Mouse (Mus musculus): ENCODE data around the gene Ccdc144b. TPM values are rescaled to one million over a fixed set of nuclear protein-coding genes. Genes with fewer than 3 reads are reported as not detected.

Ccdc144b gene
- polyA plus RNA-seq, 2 experiments, result not detected

- H3K4me3 ChIP-seq (replicated peaks; ENCODE audit: low read length), result no peak overlapping the region
- H3K4me1 ChIP-seq (ENCODE audit: control insufficient read depth, insufficient read depth, low read length), result no peaks in the 10 kb centered on the region
- H3K27me3 ChIP-seq (ENCODE audit: control insufficient read depth, insufficient read depth, low read length), result no peaks in the 10 kb centered on the region
- no peak overlapping the region for H3K27ac ChIP-seq (replicated peaks; ENCODE audit: low read depth, low read length)
- no peak overlapping the region for H3K4me2 ChIP-seq (replicated peaks; ENCODE audit: low read depth, low read length, severe bottlenecking)
- no peaks in the 10 kb centered on the region for H3K9me3 ChIP-seq (ENCODE audit: control insufficient read depth, low read length)
- DNase-seq (ENCODE audit: low spot score) (no peak), ATAC-seq (ENCODE audit: low FRiP score, low read depth) (no peak)
- TF ChIP-seq POLR2A (IDR thresholded peaks at IDR 0.05; ENCODE audit: borderline replicate concordance, extremely low read depth, insufficient read depth, insufficient read length), result no peak
- no peaks in the 10 kb centered on the region for H3K36me3 ChIP-seq (ENCODE audit: control insufficient read depth, insufficient read depth, low read length)
- 86% methylated on average over 4 of the region's 4 CpGs for WGBS
- H3K9ac ChIP-seq (ENCODE audit: low read depth, low read length, severe bottlenecking), result no peak overlapping the region
These were observed 23.4 kb downstream of the Ccdc144b start for GRCm38 (mm10) chr3:36029993-36030392.

DNA sequence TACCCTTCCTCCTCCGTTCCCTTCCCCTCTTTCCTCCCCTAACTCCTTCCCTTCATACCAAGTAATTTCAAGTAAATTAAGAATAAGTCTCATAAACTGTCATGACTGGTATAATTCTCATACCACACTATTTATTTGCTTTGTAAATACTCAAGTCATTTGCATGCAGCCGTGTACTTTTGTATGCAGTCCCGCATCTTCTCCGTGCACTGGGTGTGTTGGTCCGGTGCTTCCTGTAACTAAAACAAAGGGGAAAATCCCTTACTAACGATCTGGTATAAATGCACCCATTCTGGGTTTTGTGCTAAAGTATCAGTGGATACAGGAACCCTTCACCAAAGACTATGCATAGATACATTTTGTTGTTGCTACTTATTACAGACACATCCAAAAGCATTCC is 27.6 kb downstream of the Ccdc144b start:
- whole genome bisulfite sequencing, result 77% methylated on average over 6 of the region's 6 CpGs
- no peaks in the 10 kb centered on the region for H3K4me1 ChIP-seq (ENCODE audit: control insufficient read depth, insufficient read depth, low read length)
- no peaks in the 10 kb centered on the region for H3K27me3 ChIP-seq (ENCODE audit: control insufficient read depth, insufficient read depth, low read length)
- no peak overlapping the region for H3K4me2 ChIP-seq (replicated peaks; ENCODE audit: low read depth, low read length, severe bottlenecking)
- no peak overlapping the region for H3K9ac ChIP-seq (ENCODE audit: low read depth, low read length, severe bottlenecking)
- ATAC-seq (ENCODE audit: low FRiP score, low read depth) (no peak), DNase-seq (ENCODE audit: low spot score) (no peak)
- no peaks in the 10 kb centered on the region for H3K9me3 ChIP-seq (ENCODE audit: control insufficient read depth, low read length)
- H3K27ac ChIP-seq (replicated peaks; ENCODE audit: low read depth, low read length), result no peak overlapping the region
- no peak for TF ChIP-seq POLR2A (IDR thresholded peaks at IDR 0.05; ENCODE audit: borderline replicate concordance, extremely low read depth, insufficient read depth, insufficient read length)
- H3K36me3 ChIP-seq (ENCODE audit: control insufficient read depth, insufficient read depth, low read length), result no peaks in the 10 kb centered on the region
- H3K4me3 ChIP-seq (replicated peaks; ENCODE audit: low read length), result no peak overlapping the region

DNA sequence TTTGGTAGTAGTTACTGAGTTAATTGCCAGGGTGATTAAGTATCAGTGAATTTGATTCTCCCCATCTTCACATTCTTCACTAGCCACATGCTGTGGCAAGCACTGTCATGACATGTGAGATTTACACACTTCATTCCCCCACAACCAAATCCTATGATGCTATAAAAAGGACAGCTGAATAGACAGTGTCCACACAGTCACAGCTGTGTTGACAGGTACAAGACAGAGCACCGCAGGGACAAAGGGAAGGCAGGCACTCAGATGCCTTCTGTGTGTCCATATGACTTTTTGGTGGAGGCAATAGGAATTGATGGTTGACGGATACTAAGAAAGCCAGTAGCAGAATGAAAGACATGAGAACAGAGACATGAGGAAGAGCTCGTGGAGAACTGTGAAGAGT is 42.1 kb downstream of the Ccdc144b start:
- no peaks in the 10 kb centered on the region for H3K4me1 ChIP-seq (ENCODE audit: control insufficient read depth, insufficient read depth, low read length)
- H3K36me3 ChIP-seq (ENCODE audit: control insufficient read depth, insufficient read depth, low read length), result no peaks in the 10 kb centered on the region
- H3K9ac ChIP-seq (ENCODE audit: low read depth, low read length, severe bottlenecking), result no peak overlapping the region
- ATAC-seq (ENCODE audit: low FRiP score, low read depth), result no peak
- WGBS, result 78% methylated on average over 3 of the region's 3 CpGs
- no peaks in the 10 kb centered on the region for H3K9me3 ChIP-seq (ENCODE audit: control insufficient read depth, low read length)
- no peak for DNase-seq (ENCODE audit: low spot score)
- no peak overlapping the region for H3K27ac ChIP-seq (replicated peaks; ENCODE audit: low read depth, low read length)
- no peaks in the 10 kb centered on the region for H3K27me3 ChIP-seq (ENCODE audit: control insufficient read depth, insufficient read depth, low read length)
- no peak overlapping the region for H3K4me2 ChIP-seq (replicated peaks; ENCODE audit: low read depth, low read length, severe bottlenecking)
- no peak for TF ChIP-seq POLR2A (IDR thresholded peaks at IDR 0.05; ENCODE audit: borderline replicate concordance, extremely low read depth, insufficient read depth, insufficient read length)
- no peak overlapping the region for H3K4me3 ChIP-seq (replicated peaks; ENCODE audit: low read length)

DNA sequence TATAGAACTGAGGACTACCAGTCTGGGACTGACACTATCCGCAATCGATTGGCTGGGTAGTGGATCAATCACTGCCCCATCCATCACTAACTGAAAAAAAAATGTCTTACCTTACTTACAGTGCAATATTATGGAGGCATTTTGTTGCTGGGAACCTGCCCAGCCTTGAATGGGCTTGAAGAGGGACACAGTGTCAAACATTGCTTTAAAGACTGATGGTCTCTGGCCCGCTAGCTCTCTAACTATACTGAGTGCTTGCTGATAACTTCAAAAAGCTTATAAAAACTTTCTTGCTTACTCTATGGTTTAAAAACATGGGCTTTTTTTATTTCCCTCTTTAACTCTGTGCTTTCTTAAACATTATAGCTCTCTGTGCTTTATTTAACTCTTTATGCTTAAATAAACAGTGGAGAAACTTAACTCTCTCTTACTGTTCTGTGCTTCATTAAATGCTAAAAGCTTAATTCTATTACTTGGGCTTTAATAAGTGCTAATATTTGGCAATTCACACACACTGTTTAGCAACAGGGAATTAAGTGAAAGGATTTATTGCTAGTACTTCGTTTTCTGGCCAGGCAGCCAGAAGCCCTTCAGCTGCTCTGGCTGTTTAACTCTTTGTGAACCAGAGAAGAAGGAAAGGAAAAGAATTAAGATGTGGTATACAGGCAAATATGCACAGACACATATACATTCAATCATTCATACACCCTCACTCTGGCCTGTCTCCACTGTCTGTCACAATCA is 44.8 kb downstream of the Ccdc144b start:
- DNase-seq (ENCODE audit: low spot score) (no peak), ATAC-seq (ENCODE audit: low FRiP score, low read depth) (no peak)
- Histone ChIP-seq H3K9me3 (ENCODE audit: control insufficient read depth, low read length) (no peaks in the 10 kb centered on the region), H3K4me3 (replicated peaks; ENCODE audit: low read length) (no peak overlapping the region), H3K4me2 (replicated peaks; ENCODE audit: low read depth, low read length, severe bottlenecking) (no peak overlapping the region), H3K4me1 (ENCODE audit: control insufficient read depth, insufficient read depth, low read length) (no peaks in the 10 kb centered on the region), H3K36me3 (ENCODE audit: control insufficient read depth, insufficient read depth, low read length) (no peaks in the 10 kb centered on the region), H3K9ac (ENCODE audit: low read depth, low read length, severe bottlenecking) (no peak overlapping the region), H3K27me3 (ENCODE audit: control insufficient read depth, insufficient read depth, low read length) (no peaks in the 10 kb centered on the region), H3K27ac (replicated peaks; ENCODE audit: low read depth, low read length) (no peak overlapping the region)
- TF ChIP-seq POLR2A (IDR thresholded peaks at IDR 0.05; ENCODE audit: borderline replicate concordance, extremely low read depth, insufficient read depth, insufficient read length), result no peak
- WGBS, result 56% methylated on average over 4 of the region's 4 CpGs

DNA sequence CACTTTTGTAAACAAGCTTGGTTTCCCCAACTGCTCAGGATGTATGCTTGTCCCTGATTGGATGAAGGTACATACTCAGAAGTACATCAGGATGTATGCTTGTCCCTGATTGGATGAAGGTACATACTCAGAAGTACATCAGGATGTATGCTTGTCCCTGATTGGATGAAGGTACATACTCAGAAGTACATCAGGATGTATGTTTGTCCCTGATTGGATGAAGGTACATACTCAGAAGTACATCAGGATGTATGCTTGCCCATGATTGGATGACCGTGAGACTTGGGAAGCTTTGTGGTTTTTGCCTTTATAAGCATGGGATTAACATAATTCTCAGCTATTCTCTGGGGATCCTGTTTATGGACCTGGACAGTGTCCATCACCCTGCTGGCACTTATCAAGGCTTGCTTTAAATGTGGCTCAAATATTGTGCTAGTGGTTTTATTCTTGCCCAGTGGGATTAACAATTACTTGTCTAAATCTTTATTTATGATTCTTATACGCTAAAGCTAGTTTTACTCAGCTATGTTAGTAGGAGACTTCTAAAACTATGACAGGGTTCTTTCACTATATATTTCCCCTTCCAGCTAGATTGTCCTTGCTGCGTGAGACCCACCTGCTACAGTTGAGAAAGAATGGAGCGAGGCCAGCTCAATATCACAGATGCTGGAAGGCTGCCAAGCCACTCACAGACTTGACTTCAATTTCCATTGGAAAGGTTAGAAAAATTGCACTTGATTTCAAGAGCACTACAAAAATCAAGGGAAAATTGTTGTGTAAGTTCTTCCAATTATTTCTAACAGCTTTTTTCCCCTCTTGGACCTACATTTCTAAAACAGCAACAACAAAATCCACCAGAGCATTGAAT is 49.1 kb downstream of the Ccdc144b start:
- H3K27ac ChIP-seq (replicated peaks; ENCODE audit: low read depth, low read length), result no peak overlapping the region
- no peak overlapping the region for H3K4me3 ChIP-seq (replicated peaks; ENCODE audit: low read length)
- peak; percentile 80 for DNase-seq (ENCODE audit: low spot score)
- no peak overlapping the region for H3K9ac ChIP-seq (ENCODE audit: low read depth, low read length, severe bottlenecking)
- TF ChIP-seq POLR2A (IDR thresholded peaks at IDR 0.05; ENCODE audit: borderline replicate concordance, extremely low read depth, insufficient read depth, insufficient read length), result no peak
- no peaks in the 10 kb centered on the region for H3K9me3 ChIP-seq (ENCODE audit: control insufficient read depth, low read length)
- 39% methylated on average over 4 of the region's 4 CpGs for WGBS
- H3K4me1 ChIP-seq (ENCODE audit: control insufficient read depth, insufficient read depth, low read length), result 0 out of 2 replicates have a peak, but pooled peaks cover 4% of the 10 kb centered on the region
- H3K27me3 ChIP-seq (ENCODE audit: control insufficient read depth, insufficient read depth, low read length), result no peaks in the 10 kb centered on the region
- ATAC-seq (ENCODE audit: low FRiP score, low read depth), result peak; percentile 12; the same call in 1 of the 2 replicates
- no peaks in the 10 kb centered on the region for H3K36me3 ChIP-seq (ENCODE audit: control insufficient read depth, insufficient read depth, low read length)
- H3K4me2 ChIP-seq (replicated peaks; ENCODE audit: low read depth, low read length, severe bottlenecking), result no peak overlapping the region
